In the genomic region with DNA sequence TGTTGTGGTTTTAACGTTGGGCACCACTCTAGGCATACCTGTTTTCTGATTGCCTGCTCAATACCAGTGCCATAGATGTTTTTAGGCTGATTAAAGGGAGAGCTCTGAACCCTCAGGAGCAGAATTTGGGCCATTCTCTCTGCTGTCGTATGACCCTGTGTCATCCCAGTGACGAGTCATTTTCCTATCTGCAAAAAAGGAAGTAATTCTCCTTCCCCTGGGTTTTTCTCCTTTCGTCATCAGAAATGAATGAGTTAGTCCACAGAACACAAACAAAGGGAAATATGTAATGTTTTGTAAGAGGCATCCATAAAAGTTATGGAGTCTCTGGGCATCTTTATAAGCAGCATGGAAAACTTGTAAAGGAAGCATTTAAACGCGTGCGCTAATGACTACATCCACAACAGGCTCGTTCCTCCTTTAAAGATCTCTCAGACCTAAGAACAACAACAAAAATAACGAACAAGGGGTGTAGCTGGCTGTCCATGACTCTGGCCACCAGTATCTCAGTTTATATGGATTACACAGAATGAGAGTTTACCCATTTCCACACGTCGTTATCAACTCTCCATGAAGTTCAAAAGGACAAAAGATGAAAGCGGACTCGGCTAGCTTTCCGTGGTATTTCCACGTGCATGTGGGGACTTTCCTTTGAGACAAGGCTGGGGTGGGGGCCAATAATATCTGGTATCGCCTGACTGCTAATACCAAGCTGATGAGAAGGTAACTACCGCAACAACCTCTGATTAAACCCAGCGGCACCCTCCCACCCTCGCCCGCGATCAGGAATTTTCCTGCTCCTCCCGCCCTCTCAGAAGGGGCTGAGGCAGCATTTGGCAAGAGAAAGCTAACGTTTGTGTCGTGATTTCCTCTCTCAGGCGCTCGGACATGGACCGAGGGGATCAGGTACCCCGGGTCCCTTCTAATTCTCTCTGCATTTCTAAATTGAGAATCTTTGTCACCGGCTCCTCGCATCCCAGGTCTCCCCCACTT, we compare ENCODE assay signal across 7 mouse cellular contexts. TPM values are rescaled to one million over a fixed set of nuclear protein-coding genes. Genes with fewer than 3 reads are reported as not detected.
A peak's percentile ranks its signal among the peaks of the same experiment; 100 is the strongest.
DNase-seq lines count a peak whose midpoint lies in the region; ATAC-seq and TF ChIP-seq lines count a peak whose summit lies in the region.

No protein-coding gene starts in this region.

- peak overlapping the region; percentile 94 for H3K27ac ChIP-seq in heart, embryonic 11.5 days (ENCODE audit: low read depth, low read length)
- peak overlapping the region; percentile 91 for H3K27ac ChIP-seq in kidney, embryonic 16.5 days (ENCODE audit: low read length)
- peak overlapping the region; percentile 94 for H3K27ac ChIP-seq in stomach, postnatal 0 days (replicated peaks)

- peak overlapping the region; percentile 95 for H3K4me2 ChIP-seq in heart, embryonic 11.5 days
- H3K4me2 ChIP-seq in kidney, embryonic 16.5 days (replicated peaks; ENCODE audit: low read depth, low read length): peak overlapping the region; percentile 84
- peak overlapping the region; percentile 83 for H3K4me2 ChIP-seq in stomach, postnatal 0 days (replicated peaks; ENCODE audit: low read depth)

- TF ChIP-seq EP300 in stomach, postnatal 0 days (optimal IDR thresholded peaks at IDR 0.05): no peak

- H3K9me3 ChIP-seq in heart, embryonic 11.5 days (replicated peaks; ENCODE audit: control insufficient read depth, low read length): no peaks in the 10 kb centered on the region; the same call in 1 of the 2 replicates
- no peaks in the 10 kb centered on the region for H3K9me3 ChIP-seq in kidney, embryonic 16.5 days (ENCODE audit: low read length)
- no peaks in the 10 kb centered on the region for H3K9me3 ChIP-seq in stomach, postnatal 0 days (ENCODE audit: control insufficient read depth, low read length)

- H3K9ac ChIP-seq in heart, embryonic 11.5 days (ENCODE audit: low read depth, low read length): peak overlapping the region; percentile 93
- H3K9ac ChIP-seq in kidney, embryonic 16.5 days (replicated peaks; ENCODE audit: low read length): peak overlapping the region; percentile 77
- peak overlapping the region; percentile 76 for H3K9ac ChIP-seq in stomach, postnatal 0 days (ENCODE audit: low read length)

- no peaks in the 10 kb centered on the region for H3K27me3 ChIP-seq in heart, embryonic 11.5 days (ENCODE audit: control insufficient read depth, insufficient read depth, low read length)
- H3K27me3 ChIP-seq in kidney, embryonic 16.5 days (ENCODE audit: insufficient read depth, low read length): no peaks in the 10 kb centered on the region
- H3K27me3 ChIP-seq in stomach, postnatal 0 days (ENCODE audit: control insufficient read depth, insufficient read depth, low read length): no peaks in the 10 kb centered on the region

- peak; percentile 72 for DNase-seq in 3T3-L1 (ENCODE audit: low read depth, low spot score)
- DNase-seq in 416B (ENCODE audit: low read depth): peak; percentile 92
- peak; percentile 66 for DNase-seq in c-Kit-positive CD71-positive TER-119-positive erythroid progenitor cells, embryonic 14.5 days (ENCODE audit: low spot score)
- DNase-seq in lung, postnatal 36 days: peak; percentile 58
- DNase-seq in stomach, postnatal 0 days (ENCODE audit: low spot score): peak; percentile 61

- H3K4me3 ChIP-seq in heart, embryonic 11.5 days (ENCODE audit: low read depth, low read length): peak overlapping the region; percentile 77
- peak overlapping the region; percentile 64 for H3K4me3 ChIP-seq in kidney, embryonic 16.5 days (ENCODE audit: low read length)
- peak overlapping the region; percentile 97 for H3K4me3 ChIP-seq in stomach, postnatal 0 days (ENCODE audit: low read depth, low read length)

- H3K36me3 ChIP-seq in heart, embryonic 11.5 days (ENCODE audit: control insufficient read depth, insufficient read depth, low read length): peaks cover 5% of the 10 kb centered on the region
- H3K36me3 ChIP-seq in kidney, embryonic 16.5 days (ENCODE audit: insufficient read depth, low read length): peaks cover 8% of the 10 kb centered on the region; the same call in 1 of the 2 replicates
- peaks cover 2% of the 10 kb centered on the region for H3K36me3 ChIP-seq in stomach, postnatal 0 days (ENCODE audit: control insufficient read depth, insufficient read depth, low read length)

- no peak for ATAC-seq in heart, embryonic 11.5 days (replicated peaks; ENCODE audit: insufficient number of reproducible peaks, low FRiP score, low TSS enrichment)
- no peak for ATAC-seq in kidney, embryonic 16.5 days (ENCODE audit: low FRiP score, low TSS enrichment)
- ATAC-seq in stomach, postnatal 0 days (ENCODE audit: low FRiP score, low TSS enrichment): no peak

- H3K4me1 ChIP-seq in heart, embryonic 11.5 days (ENCODE audit: control insufficient read depth, insufficient read depth, low read length): peaks cover 15% of the 10 kb centered on the region
- H3K4me1 ChIP-seq in kidney, embryonic 16.5 days (ENCODE audit: insufficient read depth, low read length): peaks cover 15% of the 10 kb centered on the region
- H3K4me1 ChIP-seq in stomach, postnatal 0 days (replicated peaks; ENCODE audit: control insufficient read depth, insufficient read depth): 0 out of 2 replicates have a peak, but pooled peaks cover 3% of the 10 kb centered on the region

- WGBS in heart, embryonic 11.5 days (ENCODE audit: insufficient replicate concordance): 7% methylated on average over 30 of the region's 30 CpGs
- WGBS in kidney, embryonic 16.5 days: 7% methylated on average over 30 of the region's 30 CpGs
- 6% methylated on average over 30 of the region's 30 CpGs for whole genome bisulfite sequencing in stomach, postnatal 0 days

- TF ChIP-seq CTCF in stomach, postnatal 0 days (IDR thresholded peaks at IDR 0.05; ENCODE audit: low read depth): no peak

RNA-seq across cellular contexts. Expression of a gene that starts 1.3 kb away (rescaled TPM):
- polyA plus RNA-seq in heart, embryonic 11.5 days (2014; fragmentation: Nextera tagmentation; extraction: Ambion mirVana): 23.5 and 27.3 TPM in 2 replicates
- polyA plus RNA-seq in kidney, embryonic 16.5 days (2015; fragmentation: Nextera tagmentation; extraction: Ambion mirVana): 12.5 and 14.5 TPM in 2 replicates
- 28.6 and 32.8 TPM in 2 replicates for polyA plus RNA-seq in stomach, postnatal 0 days (2015; fragmentation: Nextera tagmentation; extraction: Ambion mirVana)
